Mouse (Mus musculus) frontal cortex, postnatal 25 days (tissue): ENCODE data around the gene Luzp1.

Source experiments
- DNase-seq, 2 experiments: peaks; one replicate each; pipeline ENCODE4 v3.0.0; 2022; ENCODE audit warnings: low spot score in 2 of 2

The Luzp1 gene

DNA sequence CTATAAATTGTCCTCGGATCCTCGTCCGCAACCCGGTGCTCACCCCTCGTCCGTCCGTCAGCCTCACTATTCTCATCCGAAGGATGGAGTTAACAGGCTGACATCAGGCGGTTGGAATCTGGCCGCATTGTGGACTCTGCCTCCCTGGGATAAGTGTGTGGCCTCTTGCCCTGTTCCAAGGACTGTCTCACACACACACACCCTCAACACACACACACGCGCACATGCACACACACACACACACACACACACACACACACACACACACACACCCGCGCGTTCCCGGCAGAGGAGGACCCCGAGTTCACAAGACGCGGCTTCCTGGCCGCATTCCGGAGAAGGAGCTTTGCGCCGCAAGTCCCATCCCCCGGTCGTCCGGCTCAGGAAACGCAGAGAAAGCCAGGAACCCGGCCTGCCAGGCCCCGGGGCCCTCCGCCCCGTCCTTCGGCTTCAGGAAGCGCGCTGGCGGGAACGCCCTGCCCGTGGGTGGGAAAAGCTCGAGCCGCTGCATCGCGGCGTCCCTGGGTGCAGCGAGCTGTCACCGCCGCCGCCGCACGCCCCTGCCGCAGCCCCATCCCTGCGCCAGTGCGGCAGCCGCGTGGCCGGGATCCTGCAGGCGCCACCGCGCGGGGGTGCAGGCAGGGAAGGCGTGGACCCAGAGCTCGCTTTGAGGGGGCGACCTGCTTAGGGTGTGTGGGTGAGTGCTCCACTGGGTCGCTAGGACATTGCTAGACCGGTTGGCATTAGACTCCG is 7.3 kb upstream of the Luzp1 start, which contains the start of gene 6030445D17Rik:
Gene 6030445D17Rik (plus strand): TSS at position 165 of the 753 bp plus-strand sequence.
- peak; percentile 42 to 44 for DNase-seq

DNA sequence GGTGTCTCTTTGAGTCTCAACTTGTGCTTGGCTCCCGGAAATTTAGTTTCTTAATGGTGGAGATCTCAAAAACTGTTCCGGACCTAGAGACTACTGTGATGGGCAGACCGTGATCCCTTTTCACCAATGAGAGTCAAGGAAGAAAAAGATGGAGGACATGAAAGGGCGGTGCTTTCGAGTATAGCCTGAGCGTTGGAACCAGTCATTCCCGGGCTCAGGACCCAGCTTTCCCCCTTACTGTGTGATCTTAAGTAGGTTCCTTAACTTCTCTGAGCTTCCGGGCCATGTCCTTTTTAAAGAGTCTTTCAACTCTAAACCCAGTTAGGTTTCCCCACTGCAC is 6.8 kb upstream of the Luzp1 start:
- peak in 1 of 2 experiments; percentile 9 for DNase-seq

GRCm38 (mm10) chr4:136463436-136463835 is 6.1 kb upstream of the Luzp1 start:
- DNase-seq, result no peak

DNA sequence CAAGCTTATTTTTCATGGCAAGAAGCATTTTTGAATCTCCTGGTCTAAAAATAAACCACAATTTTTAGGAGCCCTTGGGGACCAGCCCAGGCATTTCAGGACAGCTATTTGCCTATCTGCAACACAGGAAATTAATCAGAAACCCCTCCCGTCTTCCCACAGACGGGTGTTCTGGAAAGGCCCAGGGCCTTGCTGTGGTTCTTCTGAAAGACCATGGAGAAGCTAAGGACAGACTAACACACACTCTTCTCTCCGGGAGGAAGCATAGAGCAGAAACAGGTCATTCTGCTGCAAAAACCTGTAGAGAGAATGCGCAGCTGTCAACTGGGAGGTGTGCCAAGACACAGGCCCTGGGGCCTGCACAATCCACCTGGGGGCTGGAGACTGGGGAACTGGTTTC is 3.3 kb upstream of the Luzp1 start:
- DNase-seq, result no peak

DNA sequence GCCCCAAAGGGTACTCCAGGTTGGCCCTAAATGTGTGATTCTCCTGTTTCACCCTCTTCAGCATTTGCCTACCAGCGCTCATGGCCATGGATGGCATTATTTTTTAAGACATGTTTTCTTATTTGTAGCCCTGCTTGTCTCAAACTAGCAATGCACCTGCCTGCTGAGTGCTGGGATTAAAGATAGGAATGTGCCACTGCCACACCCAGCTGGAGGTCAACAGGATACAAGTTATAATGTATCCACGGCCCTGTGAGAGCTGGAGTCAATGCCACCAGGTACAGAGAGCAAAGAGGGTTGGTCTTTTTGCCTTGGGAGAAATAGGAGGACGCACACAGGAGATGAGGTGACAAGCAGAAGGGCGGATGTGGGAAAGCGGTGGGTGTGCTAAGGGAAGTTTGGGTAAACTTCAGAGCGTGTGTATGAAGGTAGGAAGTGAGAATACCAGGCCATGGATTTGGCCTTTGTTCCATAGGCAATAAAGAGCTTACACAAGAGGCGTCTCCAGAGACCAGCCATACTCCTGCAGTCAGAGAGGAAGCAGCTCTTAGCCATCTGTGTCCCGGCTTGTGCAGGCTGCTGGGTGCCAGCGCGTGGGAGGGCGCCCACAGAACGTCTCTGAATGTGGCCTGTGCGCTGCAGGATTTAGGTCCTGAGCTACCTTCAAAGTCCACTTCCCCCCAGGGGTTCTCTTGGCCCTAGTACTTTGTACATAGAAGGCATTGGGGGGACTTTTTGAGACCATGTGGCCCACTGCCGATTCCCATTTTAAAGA is 821 bp upstream of the Luzp1 start:
- DNase-seq, result peak; percentile 27 to 34

DNA sequence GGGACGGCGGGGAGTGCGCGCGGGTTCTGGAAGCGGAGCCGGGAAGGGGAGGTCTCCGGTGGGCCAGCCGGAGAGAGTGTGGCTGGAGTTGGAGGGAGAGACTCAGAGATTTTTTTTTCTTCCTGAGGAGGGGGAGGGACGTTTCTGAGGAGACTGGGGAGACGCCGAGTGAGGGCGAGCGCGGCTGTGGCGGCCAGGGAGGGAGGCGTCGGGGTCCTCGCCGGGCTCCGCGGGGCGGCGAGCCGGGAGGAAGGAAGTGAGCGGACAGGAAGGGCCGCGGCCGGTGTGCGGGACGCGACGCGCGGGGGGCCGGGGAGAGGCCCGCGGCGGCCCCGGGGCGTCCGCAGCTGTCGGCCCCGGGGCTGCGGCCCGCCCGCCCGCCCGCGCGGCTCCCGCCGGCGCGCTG is 383 bp downstream of the Luzp1 start:
- no peak for DNase-seq

- peak; percentile 17 to 24 for DNase-seq
These were observed 948 bp downstream of the Luzp1 start for GRCm38 (mm10) chr4:136470347-136471071.

- DNase-seq, result no peak
These were observed 7.1 kb downstream of the Luzp1 start for GRCm38 (mm10) chr4:136476692-136477091.

DNA sequence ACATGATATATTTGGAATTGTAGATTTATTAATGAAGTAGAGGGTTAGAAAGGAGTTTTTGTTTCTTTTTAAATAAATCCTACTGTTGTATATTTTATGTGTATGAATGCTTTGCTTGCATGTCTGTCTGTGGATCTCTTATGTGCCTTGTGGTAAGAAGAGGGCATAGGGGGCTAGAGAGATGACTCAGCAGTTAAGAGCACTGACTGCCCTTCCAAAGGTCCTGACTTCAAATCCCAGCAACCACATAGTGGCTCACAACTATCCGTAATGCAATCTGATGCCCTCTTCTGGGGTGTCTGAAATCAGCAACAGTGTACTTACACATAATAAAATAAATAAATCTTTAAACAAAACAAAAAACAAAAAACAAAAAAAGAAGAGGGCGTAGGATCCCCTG is 17.0 kb downstream of the Luzp1 start:
- DNase-seq, result no peak

GRCm38 (mm10) chr4:136495993-136496392 is 26.4 kb downstream of the Luzp1 start:
- no peak for DNase-seq

DNA sequence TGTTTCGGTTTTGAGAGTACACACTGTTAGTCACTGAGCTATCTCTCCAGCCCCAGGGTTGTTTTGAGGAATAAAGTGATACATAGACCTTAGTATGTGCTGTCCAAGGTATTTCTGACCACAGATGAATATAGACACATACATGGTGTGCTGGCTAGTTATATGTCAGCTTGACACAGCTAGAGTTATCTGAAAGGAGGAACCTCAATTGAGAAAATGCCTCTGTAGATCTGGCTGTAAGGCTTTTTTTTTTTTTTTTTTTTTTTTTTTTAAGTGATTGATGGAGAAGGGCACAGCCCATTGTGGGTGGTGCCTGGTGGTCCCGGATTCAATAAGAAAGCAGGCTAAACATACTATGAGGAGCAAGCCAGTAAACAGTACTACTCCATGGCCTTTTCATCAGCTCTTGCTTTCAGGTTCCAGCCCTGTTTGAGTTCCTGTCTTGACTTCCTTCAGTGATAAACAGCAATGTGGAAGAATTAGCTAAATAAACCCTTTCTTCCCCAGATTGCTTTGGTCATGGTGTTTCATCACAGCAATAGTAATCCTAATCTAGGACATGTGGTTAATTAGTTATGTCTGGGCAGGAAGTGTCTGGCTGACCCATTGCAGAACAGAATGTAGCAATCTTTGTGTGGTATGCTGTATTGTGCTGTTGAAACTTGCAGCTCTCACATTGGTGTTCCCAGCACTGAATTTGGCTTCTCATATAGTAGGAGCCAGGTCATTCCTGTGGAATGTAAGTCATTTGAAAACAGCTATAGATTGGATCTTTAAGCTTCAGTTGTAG is 36.1 kb downstream of the Luzp1 start:
- DNase-seq, result no peak

DNA sequence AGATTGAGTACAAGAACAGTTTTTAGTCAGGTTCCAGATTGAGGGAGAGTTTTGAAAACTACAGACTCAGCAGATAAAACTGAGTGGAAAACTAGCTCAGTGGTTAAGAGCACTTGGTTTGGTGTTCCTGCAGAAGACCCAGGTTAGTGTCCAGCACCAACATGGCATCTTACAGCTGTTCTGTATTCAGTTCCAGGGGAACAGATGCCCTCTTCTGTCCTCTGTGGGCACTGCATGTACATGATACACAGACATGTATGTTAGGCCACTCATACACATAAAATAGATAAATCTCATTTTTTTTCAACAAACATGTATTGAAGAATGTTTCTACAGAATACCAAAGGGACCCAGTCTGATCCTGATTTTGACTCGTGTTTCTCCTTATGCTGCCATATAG is 40.3 kb downstream of the Luzp1 start:
- DNase-seq, result no peak

GRCm38 (mm10) chr4:136511708-136512107 is 42.1 kb downstream of the Luzp1 start:
- no peak for DNase-seq

GRCm38 (mm10) chr4:136512905-136513304 is 43.3 kb downstream of the Luzp1 start:
- DNase-seq, result no peak

DNA sequence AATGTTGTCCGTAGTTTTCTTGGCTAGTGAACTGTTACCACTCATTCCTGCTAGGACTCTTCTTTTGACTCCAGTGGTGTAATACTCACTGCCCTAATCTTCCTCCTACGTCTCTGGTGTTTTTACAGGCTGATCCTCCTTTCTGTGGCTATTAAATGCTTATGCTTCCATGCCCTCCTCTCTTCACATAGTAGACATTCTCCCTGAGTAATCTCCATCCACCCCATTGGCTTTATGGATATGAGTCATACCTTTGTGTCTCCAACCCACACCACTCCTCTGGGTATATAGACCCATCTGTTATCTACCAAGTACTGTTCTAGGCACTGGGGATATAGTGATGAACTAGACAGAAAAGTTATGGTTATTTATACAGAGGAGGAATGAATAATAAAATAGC is 48.6 kb downstream of the Luzp1 start:
- no peak for DNase-seq

DNA sequence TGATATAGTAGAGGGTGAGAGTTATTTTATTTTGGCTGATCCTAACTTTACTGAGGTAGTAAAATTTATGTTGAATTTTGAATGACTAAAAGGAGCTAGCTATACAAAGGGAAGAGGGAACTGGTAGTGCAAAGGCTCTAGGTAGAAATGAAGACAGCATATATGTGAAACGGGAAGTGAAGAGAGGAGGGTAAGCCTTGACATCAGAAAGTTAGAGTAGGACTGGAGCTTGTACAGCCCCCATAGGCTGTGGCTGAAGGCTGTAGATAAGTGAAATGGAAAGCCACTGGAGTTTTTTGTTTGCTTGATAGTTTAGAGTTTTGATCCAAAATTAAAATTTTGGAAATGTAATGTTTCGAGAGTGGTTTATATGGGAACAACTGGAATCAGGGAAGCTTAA is 49.0 kb downstream of the Luzp1 start:
- no peak for DNase-seq

DNA sequence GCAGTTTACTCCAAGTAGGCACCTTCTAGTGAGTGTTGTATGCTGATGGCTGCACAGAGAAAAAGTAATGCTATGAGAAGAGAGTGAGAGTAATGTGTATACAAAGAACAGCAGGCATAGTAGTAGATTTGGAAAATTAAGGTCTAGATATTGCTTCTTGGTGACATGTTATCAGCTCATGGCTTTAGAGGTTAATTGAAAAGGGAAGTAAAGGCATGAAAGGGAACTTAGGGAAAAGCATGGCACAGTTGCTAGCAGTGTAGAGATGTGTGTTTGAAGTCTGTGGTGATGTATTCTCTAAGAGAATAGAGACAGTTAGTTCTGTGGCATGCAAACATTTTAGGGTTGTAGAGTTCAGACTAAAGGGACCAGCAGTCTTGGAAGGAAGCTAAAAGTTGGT is 50.3 kb downstream of the Luzp1 start:
- no peak for DNase-seq

GRCm38 (mm10) chr4:136521898-136522297 is 52.3 kb downstream of the Luzp1 start:
- DNase-seq, result no peak

DNA sequence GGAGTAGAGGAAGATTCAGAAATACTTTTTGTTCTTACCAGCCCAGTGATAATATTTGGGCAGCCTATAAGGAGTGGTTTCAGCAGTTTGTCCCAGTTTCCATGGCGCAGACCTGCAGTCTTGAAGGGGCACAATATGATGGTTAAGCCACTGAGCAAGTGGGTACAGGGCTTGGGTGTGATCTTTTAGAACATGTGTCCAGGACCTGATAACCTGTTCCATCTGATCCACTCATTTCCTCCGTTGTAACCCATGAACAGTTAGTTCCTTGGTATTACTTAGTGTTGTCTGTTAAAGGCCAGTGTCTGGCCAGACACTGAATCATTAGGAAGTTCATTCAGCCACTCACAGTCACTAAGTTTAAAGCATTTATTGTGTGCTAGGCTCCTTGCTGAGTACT is 54.7 kb downstream of the Luzp1 start:
- DNase-seq, result no peak

- peak in 1 of 2 experiments; percentile 59 for DNase-seq
These were observed 56.9 kb downstream of the Luzp1 start for GRCm38 (mm10) chr4:136526412-136526811.

DNA sequence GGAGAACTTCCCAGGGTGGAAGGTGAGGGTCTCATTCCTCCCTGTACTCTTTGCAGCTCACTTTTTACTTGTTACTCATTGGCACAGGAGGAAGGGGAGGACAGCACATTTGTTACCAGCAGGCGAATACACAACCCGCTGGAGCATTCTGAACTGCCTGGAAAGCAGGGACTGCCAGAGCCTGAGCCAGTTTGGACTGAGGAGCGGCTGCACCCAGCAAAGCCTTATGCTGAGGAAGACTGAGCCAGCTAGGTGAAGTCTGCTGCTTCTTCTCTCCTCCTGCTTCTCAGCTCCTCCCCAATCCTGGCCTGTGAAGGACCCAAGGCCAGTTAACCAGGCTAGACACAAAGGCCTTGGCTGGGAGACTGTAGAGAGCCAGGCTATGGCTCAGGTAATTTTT is 75.6 kb downstream of the Luzp1 start:
- DNase-seq, result no peak
